Mouse (Mus musculus): ENCODE measurements around the gene Macf1.

Macf1 gene

GRCm38 (mm10) chr4:123684260-123684659 is at the start of gene Macf1:
Gene Macf1, minus strand, starts transcription at chr4:123684360.
- DNase-seq (ENCODE audit: low spot score) = no peak

GRCm38 (mm10) chr4:123733532-123733931 is 49.4 kb upstream of the Macf1 start:
- no peak for DNase-seq (ENCODE audit: low spot score)

- no peak for DNase-seq (ENCODE audit: low spot score)
Observed at GRCm38 (mm10) chr4:123732921-123733320, 48.8 kb upstream of the Macf1 start.

- no peak for DNase-seq (ENCODE audit: low spot score)
Observed at GRCm38 (mm10) chr4:123732163-123732910, 48.2 kb upstream of the Macf1 start.

GRCm38 (mm10) chr4:123721761-123722160 is 37.6 kb upstream of the Macf1 start:
- DNase-seq (ENCODE audit: low spot score) = no peak

GRCm38 (mm10) chr4:123718434-123718780 is 34.2 kb upstream of the Macf1 start:
- DNase-seq (ENCODE audit: low spot score) = no peak

GRCm38 (mm10) chr4:123717574-123718433 is 33.6 kb upstream of the Macf1 start, which contains the start of gene Ndufs5:
Gene Ndufs5, minus strand, starts transcription at chr4:123718202.
- DNase-seq (ENCODE audit: low spot score) = peak; percentile 96

- DNase-seq (ENCODE audit: low spot score) = no peak
Observed at GRCm38 (mm10) chr4:123712431-123712830, 28.3 kb upstream of the Macf1 start.

- no peak for DNase-seq (ENCODE audit: low spot score)
Observed at GRCm38 (mm10) chr4:123707340-123707739, 23.2 kb upstream of the Macf1 start.

- DNase-seq (ENCODE audit: low spot score) = no peak
Observed at GRCm38 (mm10) chr4:123705340-123705739, 21.2 kb upstream of the Macf1 start.

GRCm38 (mm10) chr4:123693384-123693783 is 9.2 kb upstream of the Macf1 start:
- no peak for DNase-seq (ENCODE audit: low spot score)

GRCm38 (mm10) chr4:123692071-123692470 is 7.9 kb upstream of the Macf1 start:
- DNase-seq (ENCODE audit: low spot score) = no peak

GRCm38 (mm10) chr4:123690311-123690710 is 6.2 kb upstream of the Macf1 start:
- DNase-seq (ENCODE audit: low spot score) = no peak

GRCm38 (mm10) chr4:123687025-123687781 is 3.0 kb upstream of the Macf1 start:
- no peak for DNase-seq (ENCODE audit: low spot score)

GRCm38 (mm10) chr4:123686368-123687024 is 2.3 kb upstream of the Macf1 start:
- no peak for DNase-seq (ENCODE audit: low spot score)

GRCm38 (mm10) chr4:123685506-123686242 is 1.5 kb upstream of the Macf1 start:
- no peak for DNase-seq (ENCODE audit: low spot score)

GRCm38 (mm10) chr4:123685046-123685445 is 886 bp upstream of the Macf1 start:
- no peak for DNase-seq (ENCODE audit: low spot score)

- DNase-seq (ENCODE audit: low spot score) = no peak
Observed at GRCm38 (mm10) chr4:123682291-123682690, 1.9 kb downstream of the Macf1 start.

GRCm38 (mm10) chr4:123680962-123681361 is 3.2 kb downstream of the Macf1 start:
- no peak for DNase-seq (ENCODE audit: low spot score)

GRCm38 (mm10) chr4:123677060-123677804 is 6.9 kb downstream of the Macf1 start:
- DNase-seq (ENCODE audit: low spot score) = no peak

Data from layer of hippocampus, adult 11-12 months (tissue).